Mouse (Mus musculus): ENCODE data around the gene Dnajb2. TPM values are rescaled to one million over a fixed set of nuclear protein-coding genes. Genes with fewer than 3 reads are reported as not detected.

The Dnajb2 gene
- polyA plus RNA-seq, 2 experiments = 22.4 to 41.9 TPM

DNA sequence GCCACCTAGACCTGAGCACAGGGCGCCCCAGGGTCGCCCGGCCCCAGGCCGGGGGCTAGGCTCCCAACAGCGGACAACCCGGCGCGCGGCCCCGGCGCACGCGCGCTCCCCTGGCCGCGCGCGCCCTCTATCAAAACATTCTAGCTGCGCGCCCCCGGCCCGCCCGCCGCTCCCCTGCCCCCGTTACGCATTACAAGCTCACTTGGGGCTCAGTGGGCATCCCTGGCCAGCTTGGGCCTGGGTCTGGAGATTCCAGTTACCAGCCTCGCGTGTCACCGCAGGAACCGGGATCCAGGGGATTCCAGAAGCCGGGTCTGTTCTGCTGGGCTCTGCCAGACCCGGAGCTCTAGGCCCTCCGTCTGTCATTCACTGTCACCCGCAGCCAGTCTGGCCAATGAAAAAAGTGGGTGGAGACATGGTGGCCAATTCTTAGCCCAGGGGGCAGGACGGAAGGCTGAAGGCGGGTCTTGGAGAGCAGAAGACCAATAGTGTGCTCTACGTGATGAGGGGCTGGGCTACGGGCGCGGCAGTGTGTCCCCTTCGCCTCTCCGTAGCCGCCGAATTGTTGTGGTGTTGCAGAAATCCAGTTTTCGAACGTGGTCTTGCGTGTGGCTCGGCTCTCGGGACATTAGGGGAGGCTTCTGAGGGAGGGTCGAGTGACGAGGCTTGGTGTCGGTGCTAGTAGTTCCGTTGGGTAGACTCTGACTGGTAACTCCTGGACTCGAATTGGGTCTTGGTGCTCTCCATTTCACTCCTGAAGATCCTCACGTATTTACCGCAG, 44.4 kb upstream of the Dnajb2 start, which contains the start of the genes Ankzf1 and Atg9a:
Gene Ankzf1, plus strand, starts transcription at position 530 of the 781 bp plus-strand sequence.
Gene Atg9a, minus strand, starts transcription at position 575 of the 781 bp plus-strand sequence.
- ATAC-seq (ENCODE audit: low FRiP score, low read depth) (peak; percentile 99), DNase-seq (ENCODE audit: low spot score) (peak; percentile 97)
- H3K4me3 ChIP-seq (replicated peaks; ENCODE audit: low read length) = peak within 1 kb of the TSS; percentile 87
- peak within 1 kb of the TSS; percentile 80 for H3K9ac ChIP-seq (ENCODE audit: low read depth, low read length, severe bottlenecking)
- no peaks in the 10 kb centered on the region for H3K27me3 ChIP-seq (ENCODE audit: control insufficient read depth, insufficient read depth, low read length)
- H3K27ac ChIP-seq (replicated peaks; ENCODE audit: low read depth, low read length) = peak within 1 kb of the TSS; percentile 90
- no peaks in the 10 kb centered on the region for H3K9me3 ChIP-seq (ENCODE audit: control insufficient read depth, low read length)
- WGBS = under 1% methylated on average over 50 of the region's 56 CpGs
- H3K36me3 ChIP-seq (ENCODE audit: control insufficient read depth, insufficient read depth, low read length) = peaks cover 29% of the 10 kb centered on the region
- peaks cover 19% of the 10 kb centered on the region for H3K4me1 ChIP-seq (ENCODE audit: control insufficient read depth, insufficient read depth, low read length)
- TF ChIP-seq POLR2A (IDR thresholded peaks at IDR 0.05; ENCODE audit: borderline replicate concordance, extremely low read depth, insufficient read depth, insufficient read length) = peak; percentile 51; the same call in 1 of the 2 replicates
- peak within 1 kb of the TSS; percentile 90 for H3K4me2 ChIP-seq (replicated peaks; ENCODE audit: low read depth, low read length, severe bottlenecking)

DNA sequence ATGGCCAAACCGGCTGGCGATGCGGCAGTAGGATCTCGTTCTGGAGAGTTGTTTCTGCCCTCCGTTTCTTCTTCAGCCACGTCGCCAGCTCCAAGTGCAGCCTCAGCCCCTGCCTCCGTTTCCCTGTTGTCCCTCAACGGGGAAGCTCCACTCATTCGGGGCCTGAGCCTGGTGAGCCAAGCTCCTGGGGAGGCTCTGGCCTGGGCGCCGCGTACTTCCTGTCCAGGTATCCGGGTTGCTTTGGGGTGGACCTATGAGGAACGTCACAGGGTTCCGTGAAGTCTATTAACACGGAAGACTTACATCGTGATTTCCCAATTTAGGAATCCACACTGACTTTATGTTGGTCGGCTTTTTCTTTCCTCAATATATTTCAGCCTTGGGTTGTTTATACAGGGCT, 43.8 kb upstream of the Dnajb2 start:
- Histone ChIP-seq H3K4me1 (ENCODE audit: control insufficient read depth, insufficient read depth, low read length) (peaks cover 19% of the 10 kb centered on the region), H3K9ac (ENCODE audit: low read depth, low read length, severe bottlenecking) (peak overlapping the region; percentile 75), H3K27me3 (ENCODE audit: control insufficient read depth, insufficient read depth, low read length) (no peaks in the 10 kb centered on the region), H3K27ac (replicated peaks; ENCODE audit: low read depth, low read length) (peak overlapping the region; percentile 90), H3K4me3 (replicated peaks; ENCODE audit: low read length) (peak overlapping the region; percentile 87), H3K4me2 (replicated peaks; ENCODE audit: low read depth, low read length, severe bottlenecking) (peak overlapping the region; percentile 90), H3K36me3 (ENCODE audit: control insufficient read depth, insufficient read depth, low read length) (peaks cover 29% of the 10 kb centered on the region), H3K9me3 (ENCODE audit: control insufficient read depth, low read length) (no peaks in the 10 kb centered on the region)
- ATAC-seq (ENCODE audit: low FRiP score, low read depth) = peak; percentile 27; the same call in 1 of the 2 replicates
- WGBS = under 1% methylated on average over 19 of the region's 19 CpGs
- peak; percentile 9 for DNase-seq (ENCODE audit: low spot score)
- no peak for TF ChIP-seq POLR2A (IDR thresholded peaks at IDR 0.05; ENCODE audit: borderline replicate concordance, extremely low read depth, insufficient read depth, insufficient read length)

DNA sequence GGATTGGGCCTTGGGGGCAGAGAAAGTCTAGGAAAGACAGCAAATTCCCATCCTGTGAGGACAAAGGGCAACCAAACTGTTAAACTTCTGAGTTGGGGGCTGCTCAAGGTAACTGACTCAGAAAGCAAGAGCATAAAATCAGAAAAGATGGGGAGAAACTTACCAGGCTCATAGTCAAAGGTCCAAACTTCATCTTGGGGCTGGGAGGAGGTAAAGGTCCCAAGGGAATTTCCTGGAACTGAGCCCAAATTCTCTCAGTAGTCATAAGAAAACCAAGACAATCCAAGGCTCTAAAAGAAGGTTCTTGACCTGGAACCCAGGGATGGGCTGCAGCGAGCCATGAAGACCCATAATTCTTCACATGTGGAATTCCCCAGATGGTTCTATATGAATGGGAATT, 35.0 kb upstream of the Dnajb2 start:
- TF ChIP-seq POLR2A (IDR thresholded peaks at IDR 0.05; ENCODE audit: borderline replicate concordance, extremely low read depth, insufficient read depth, insufficient read length) = no peak
- Histone ChIP-seq H3K27ac (replicated peaks; ENCODE audit: low read depth, low read length) (no peak overlapping the region), H3K27me3 (ENCODE audit: control insufficient read depth, insufficient read depth, low read length) (no peaks in the 10 kb centered on the region), H3K36me3 (ENCODE audit: control insufficient read depth, insufficient read depth, low read length) (peaks cover 41% of the 10 kb centered on the region), H3K4me2 (replicated peaks; ENCODE audit: low read depth, low read length, severe bottlenecking) (no peak overlapping the region), H3K4me1 (ENCODE audit: control insufficient read depth, insufficient read depth, low read length) (no peaks in the 10 kb centered on the region), H3K9me3 (ENCODE audit: control insufficient read depth, low read length) (no peaks in the 10 kb centered on the region), H3K4me3 (replicated peaks; ENCODE audit: low read length) (no peak overlapping the region), H3K9ac (ENCODE audit: low read depth, low read length, severe bottlenecking) (no peak overlapping the region)
- DNase-seq (ENCODE audit: low spot score) (no peak), ATAC-seq (ENCODE audit: low FRiP score, low read depth) (no peak)
- WGBS = 76% methylated on average over 1 of the region's 1 CpGs

DNA sequence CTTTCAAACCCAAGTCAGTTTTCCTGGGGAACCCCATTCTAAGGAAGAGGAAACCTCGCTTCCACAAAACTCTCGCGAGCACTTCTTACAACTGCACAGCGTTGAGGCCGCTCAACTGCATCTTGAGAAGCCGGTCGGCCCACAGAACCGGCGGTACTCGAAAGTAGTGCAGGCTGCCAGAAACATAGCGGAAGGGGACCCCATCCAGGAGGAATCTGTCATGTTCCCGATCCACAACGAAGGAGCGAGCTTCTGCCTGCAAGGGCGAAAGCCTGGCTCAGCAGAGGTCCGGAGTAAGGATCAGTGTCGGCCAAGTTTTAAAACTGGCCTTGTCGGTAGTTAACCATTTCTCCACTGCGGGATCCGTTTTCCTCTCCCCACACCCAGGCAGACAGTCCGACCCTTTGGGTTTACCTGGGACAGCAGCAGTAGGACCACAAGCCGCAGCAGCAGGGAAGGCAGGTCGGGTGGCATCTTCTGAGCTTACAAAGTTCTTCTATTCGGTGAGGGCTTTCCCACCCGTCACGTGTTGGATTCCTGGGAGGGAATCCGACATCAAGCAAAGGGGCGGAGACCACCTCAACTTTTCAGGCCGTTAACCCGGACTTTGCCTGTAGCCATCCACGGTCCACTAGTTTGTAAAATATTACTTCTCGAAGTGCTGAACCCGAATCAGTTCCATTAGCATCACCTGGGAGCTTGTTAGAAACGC, 27.1 kb upstream of the Dnajb2 start:
- H3K27me3 ChIP-seq (ENCODE audit: control insufficient read depth, insufficient read depth, low read length) = no peaks in the 10 kb centered on the region
- WGBS = 9% methylated on average over 34 of the region's 34 CpGs
- ATAC-seq (ENCODE audit: low FRiP score, low read depth) = peak; percentile 21; the same call in 1 of the 2 replicates
- peak overlapping the region; percentile 91 for H3K4me2 ChIP-seq (replicated peaks; ENCODE audit: low read depth, low read length, severe bottlenecking)
- DNase-seq (ENCODE audit: low spot score) = peak; percentile 57
- peak overlapping the region; percentile 82 for H3K4me3 ChIP-seq (replicated peaks; ENCODE audit: low read length)
- no peak for TF ChIP-seq POLR2A (IDR thresholded peaks at IDR 0.05; ENCODE audit: borderline replicate concordance, extremely low read depth, insufficient read depth, insufficient read length)
- peak overlapping the region; percentile 55; the same call in 1 of the 2 replicates for H3K27ac ChIP-seq (replicated peaks; ENCODE audit: low read depth, low read length)
- H3K9ac ChIP-seq (ENCODE audit: low read depth, low read length, severe bottlenecking) = peak overlapping the region; percentile 65
- no peaks in the 10 kb centered on the region for H3K9me3 ChIP-seq (ENCODE audit: control insufficient read depth, low read length)
- H3K4me1 ChIP-seq (ENCODE audit: control insufficient read depth, insufficient read depth, low read length) = peaks cover 25% of the 10 kb centered on the region
- peaks cover 18% of the 10 kb centered on the region for H3K36me3 ChIP-seq (ENCODE audit: control insufficient read depth, insufficient read depth, low read length)
